Mouse (Mus musculus) embryonic fibroblast, embryonic 13.5 days (primary cell): ENCODE measurements around the gene Pdcl. TPM values are rescaled to one million over a fixed set of nuclear protein-coding genes. Genes with fewer than 3 reads are reported as not detected.

Experiments used
- H3K27ac ChIP-seq: 2 replicates; pipeline ENCODE4 v1.5.1; 2012; ENCODE audit warnings: low read length, control low read depth, inconsistent platforms; ENCODE audit not compliant: insufficient read depth
- H3K4me1 ChIP-seq: 2 replicates; pipeline ENCODE4 v1.6.1; 2011; ENCODE audit warnings: low read length; ENCODE audit not compliant: control insufficient read depth, insufficient read depth
- H3K4me3 ChIP-seq: 2 replicates; pipeline ENCODE4 v1.5.1; 2011; ENCODE audit warnings: mild to moderate bottlenecking, control low read depth, low read length; ENCODE audit not compliant: insufficient read depth
- CTCF ChIP-seq: IDR thresholded peaks from 2 replicates; pipeline ENCODE4 v1.5.1; 2011; ENCODE audit warnings: mild to moderate bottlenecking, control low read depth, low read length, moderate library complexity, borderline replicate concordance; ENCODE audit not compliant: insufficient read depth
- POLR2A ChIP-seq: IDR thresholded peaks from 2 replicates; pipeline ENCODE4 v1.6.1; 2011; ENCODE audit warnings: low read depth, mild to moderate bottlenecking, control low read depth, low read length, moderate library complexity
- polyA plus RNA-seq: library from polyadenylated mRNA; stranded (reverse); fragments of >200 nt; gene quantifications from 2 replicates; pipeline ENCODE4 v1.2.4, GENCODE M21; 2011; ENCODE audit warnings: low read depth; ENCODE audit not compliant: missing spikeins, insufficient read length

The Pdcl gene
- 47.4 and 55.3 TPM in 2 replicates for polyA plus RNA-seq

GRCm38 (mm10) chr2:37358633-37359540, at the start of gene Pdcl:
Gene Pdcl (minus strand): TSS chr2:37359332.
- Histone ChIP-seq H3K4me1 (no peaks in the 10 kb centered on the region; the same call in 1 of the 2 replicates), H3K4me3 (peak within 1 kb of the TSS; percentile 85), H3K27ac (peak within 1 kb of the TSS; percentile 96)
- peak; percentile 84 for TF ChIP-seq POLR2A
- no peak for TF ChIP-seq CTCF

GRCm38 (mm10) chr2:37395539-37395938, 36.4 kb upstream of the Pdcl start:
- Histone ChIP-seq H3K4me1 (no peaks in the 10 kb centered on the region), H3K4me3 (no peak overlapping the region), H3K27ac (no peak overlapping the region)
- TF ChIP-seq CTCF (no peak), POLR2A (no peak)

GRCm38 (mm10) chr2:37382921-37383320, 23.8 kb upstream of the Pdcl start:
- Histone ChIP-seq H3K27ac (no peak overlapping the region), H3K4me3 (no peak overlapping the region), H3K4me1 (no peaks in the 10 kb centered on the region)
- TF ChIP-seq POLR2A (no peak), CTCF (no peak)

GRCm38 (mm10) chr2:37380189-37380588, 21.1 kb upstream of the Pdcl start:
- Histone ChIP-seq H3K4me3 (no peak overlapping the region), H3K27ac (no peak overlapping the region), H3K4me1 (peaks cover 4% of the 10 kb centered on the region; the same call in 1 of the 2 replicates)
- TF ChIP-seq CTCF = no peak
- no peak for TF ChIP-seq POLR2A

- H3K4me3 ChIP-seq = no peak overlapping the region
- H3K4me1 ChIP-seq = peaks cover 4% of the 10 kb centered on the region; the same call in 1 of the 2 replicates
- TF ChIP-seq POLR2A (no peak), CTCF (no peak)
- no peak overlapping the region for H3K27ac ChIP-seq
These were observed 16.9 kb upstream of the Pdcl start for GRCm38 (mm10) chr2:37376018-37376417.

- Histone ChIP-seq H3K27ac (no peak overlapping the region), H3K4me3 (no peak overlapping the region), H3K4me1 (peaks cover 2% of the 10 kb centered on the region; the same call in 1 of the 2 replicates)
- TF ChIP-seq CTCF (no peak), POLR2A (no peak)
These were observed 11.5 kb upstream of the Pdcl start for GRCm38 (mm10) chr2:37370651-37371050.

- H3K4me1 ChIP-seq = no peaks in the 10 kb centered on the region; the same call in 1 of the 2 replicates
- H3K27ac ChIP-seq = peak overlapping the region; percentile 10; the same call in 1 of the 2 replicates
- H3K4me3 ChIP-seq = no peak overlapping the region
- TF ChIP-seq CTCF = no peak
- TF ChIP-seq POLR2A = no peak; the same call in 1 of the 2 replicates
These were observed 776 bp upstream of the Pdcl start for GRCm38 (mm10) chr2:37359908-37360307.

- no peak overlapping the region for H3K4me3 ChIP-seq
- TF ChIP-seq CTCF (no peak), POLR2A (no peak)
- H3K4me1 ChIP-seq = no peaks in the 10 kb centered on the region; the same call in 1 of the 2 replicates
- no peak overlapping the region for H3K27ac ChIP-seq
These were observed 3.6 kb downstream of the Pdcl start for GRCm38 (mm10) chr2:37355571-37355970.

GRCm38 (mm10) chr2:37351671-37352070, 7.5 kb downstream of the Pdcl start:
- H3K27ac ChIP-seq = no peak overlapping the region
- TF ChIP-seq CTCF = no peak
- no peak for TF ChIP-seq POLR2A
- no peak overlapping the region for H3K4me3 ChIP-seq
- no peaks in the 10 kb centered on the region for H3K4me1 ChIP-seq

GRCm38 (mm10) chr2:37338497-37339187, 20.5 kb downstream of the Pdcl start:
- Histone ChIP-seq H3K4me1 (no peaks in the 10 kb centered on the region), H3K27ac (peak overlapping the region; percentile 48), H3K4me3 (no peak overlapping the region)
- TF ChIP-seq POLR2A = no peak
- peak; percentile 51; the same call in 1 of the 2 replicates for TF ChIP-seq CTCF
